Mouse (Mus musculus) cortical plate, adult 2 months (tissue): ENCODE data around the gene Ampd3.

ENCODE experiments used
- CTCF ChIP-seq: fragments of 200-500 bp; IDR thresholded peaks from 2 replicates; pipeline ENCODE4 v1.5.1; 2011; ENCODE audit warnings: mild to moderate bottlenecking, control low read depth, low read length; ENCODE audit not compliant: insufficient read depth; ENCODE audit errors: extremely low read depth
- POLR2A ChIP-seq: fragments of 200-500 bp; IDR thresholded peaks from 2 replicates; pipeline ENCODE4 v1.6.1; 2011; ENCODE audit warnings: mild to moderate bottlenecking, low read length, control low read depth; ENCODE audit not compliant: insufficient read depth; ENCODE audit errors: extremely low read depth

- TF ChIP-seq CTCF (no peak), POLR2A (no peak)
Observed at GRCm38 (mm10) chr7:110780520-110780919, 12.5 kb downstream of the Ampd3 start.
